8 mouse cellular contexts compared by ENCODE assay signal in genomic region chrX:12873230-12873629, GRCm38 (mm10).
DNase-seq lines count a peak whose midpoint lies in the region; ATAC-seq lines count a peak whose summit lies in the region.

No protein-coding gene starts in this region.

- no peaks in the 10 kb centered on the region for H3K36me3 ChIP-seq in lung, embryonic 16.5 days (ENCODE audit: control insufficient read depth, insufficient read depth, low read length)
- no peaks in the 10 kb centered on the region for H3K36me3 ChIP-seq in forebrain, embryonic 11.5 days (ENCODE audit: control insufficient read depth, insufficient read depth, low read length)
- H3K36me3 ChIP-seq in liver, embryonic 12.5 days, result no peaks in the 10 kb centered on the region
- H3K36me3 ChIP-seq in stomach, embryonic 15.5 days, result no peaks in the 10 kb centered on the region

- 38% methylated on average over 6 of the region's 6 CpGs for WGBS in lung, embryonic 16.5 days
- WGBS in forebrain, embryonic 11.5 days, result 25% methylated on average over 6 of the region's 6 CpGs
- 40% methylated on average over 6 of the region's 6 CpGs for WGBS in liver, embryonic 12.5 days (ENCODE audit: insufficient replicate concordance)
- WGBS in stomach, embryonic 15.5 days, result 40% methylated on average over 6 of the region's 6 CpGs

- DNase-seq in lung, postnatal 14 days, result no peak
- DNase-seq in forebrain, embryonic 11.5 days (ENCODE audit: low spot score), result no peak
- no peak for DNase-seq in adrenal gland, adult 2 months
- no peak for DNase-seq in adrenal gland, postnatal 4 days (ENCODE audit: low spot score in 2 of 2)

- no peaks in the 10 kb centered on the region for H3K9me3 ChIP-seq in lung, embryonic 16.5 days (ENCODE audit: control insufficient read depth, low read length)
- H3K9me3 ChIP-seq in forebrain, embryonic 11.5 days (ENCODE audit: control insufficient read depth, low read length), result no peaks in the 10 kb centered on the region
- H3K9me3 ChIP-seq in liver, embryonic 12.5 days (replicated peaks), result no peaks in the 10 kb centered on the region
- no peaks in the 10 kb centered on the region for H3K9me3 ChIP-seq in stomach, embryonic 15.5 days

- 0 out of 2 replicates have a peak overlapping the region, but pooled peaks have one; percentile 35 for H3K9ac ChIP-seq in lung, embryonic 16.5 days (ENCODE audit: low read length)
- H3K9ac ChIP-seq in forebrain, embryonic 11.5 days (ENCODE audit: low read length), result peak overlapping the region; percentile 41
- H3K9ac ChIP-seq in liver, embryonic 12.5 days, result no peak overlapping the region
- no peak overlapping the region for H3K9ac ChIP-seq in stomach, embryonic 15.5 days

- H3K27me3 ChIP-seq in lung, embryonic 16.5 days (ENCODE audit: control insufficient read depth, insufficient read depth, low read depth, low read length), result no peaks in the 10 kb centered on the region
- H3K27me3 ChIP-seq in forebrain, embryonic 11.5 days (ENCODE audit: control insufficient read depth, insufficient read depth, low read length), result no peaks in the 10 kb centered on the region
- H3K27me3 ChIP-seq in liver, embryonic 12.5 days (replicated peaks), result 0 out of 2 replicates have a peak, but pooled peaks cover 4% of the 10 kb centered on the region
- H3K27me3 ChIP-seq in stomach, embryonic 15.5 days (replicated peaks), result no peaks in the 10 kb centered on the region

- no peaks in the 10 kb centered on the region for H3K4me1 ChIP-seq in lung, embryonic 16.5 days (replicated peaks; ENCODE audit: control insufficient read depth, insufficient read depth, low read length)
- no peaks in the 10 kb centered on the region for H3K4me1 ChIP-seq in forebrain, embryonic 11.5 days (replicated peaks; ENCODE audit: control insufficient read depth, insufficient read depth, low read length)
- no peaks in the 10 kb centered on the region for H3K4me1 ChIP-seq in liver, embryonic 12.5 days
- no peaks in the 10 kb centered on the region for H3K4me1 ChIP-seq in stomach, embryonic 15.5 days

- ATAC-seq in lung, embryonic 16.5 days (ENCODE audit: low read depth), result 0 out of 2 replicates have a peak, but pooled peaks have one; percentile 38
- peak; percentile 79 for ATAC-seq in forebrain, embryonic 11.5 days (replicated peaks; ENCODE audit: low FRiP score)
- no peak for ATAC-seq in liver, embryonic 12.5 days
- no peak; the same call in 1 of the 2 replicates for ATAC-seq in stomach, embryonic 15.5 days (ENCODE audit: insufficient read depth, low FRiP score, low read depth)
- ATAC-seq in erythroblast, adult 5-6 weeks (replicated peaks; ENCODE audit: low FRiP score, poor library complexity, severe bottlenecking), result no peak

- peak overlapping the region; percentile 45 for H3K4me3 ChIP-seq in lung, embryonic 16.5 days (ENCODE audit: low read length)
- peak overlapping the region; percentile 17; the same call in 1 of the 2 replicates for H3K4me3 ChIP-seq in forebrain, embryonic 11.5 days (ENCODE audit: low read depth, low read length)
- peak overlapping the region; percentile 22 for H3K4me3 ChIP-seq in liver, embryonic 12.5 days
- peak overlapping the region; percentile 31; the same call in 1 of the 2 replicates for H3K4me3 ChIP-seq in stomach, embryonic 15.5 days (replicated peaks)

- H3K27ac ChIP-seq in lung, embryonic 16.5 days (ENCODE audit: low read length), result no peak overlapping the region
- H3K27ac ChIP-seq in forebrain, embryonic 11.5 days (ENCODE audit: low read depth, low read length), result peak overlapping the region; percentile 91
- H3K27ac ChIP-seq in liver, embryonic 12.5 days, result no peak overlapping the region
- peak overlapping the region; percentile 54; the same call in 1 of the 2 replicates for H3K27ac ChIP-seq in stomach, embryonic 15.5 days

- H3K4me2 ChIP-seq in lung, embryonic 16.5 days (ENCODE audit: low read depth, low read length), result peak overlapping the region; percentile 51
- H3K4me2 ChIP-seq in forebrain, embryonic 11.5 days (ENCODE audit: low read depth, low read length, severe bottlenecking), result peak overlapping the region; percentile 31; the same call in 1 of the 2 replicates
- peak overlapping the region; percentile 51 for H3K4me2 ChIP-seq in liver, embryonic 12.5 days
- peak overlapping the region; percentile 45 for H3K4me2 ChIP-seq in stomach, embryonic 15.5 days

Comparison
In these comparisons a context has a peak if more than half of its experiments do, and no peak if none do; other contexts are left out.
1. ATAC-seq: peak in lung, embryonic 16.5 days (single experiment) and forebrain, embryonic 11.5 days (single experiment); none in liver, embryonic 12.5 days (single experiment), stomach, embryonic 15.5 days (single experiment) and erythroblast, adult 5-6 weeks (single experiment).
2. H3K27ac ChIP-seq: peak in forebrain, embryonic 11.5 days (single experiment) and stomach, embryonic 15.5 days (single experiment); none in lung, embryonic 16.5 days (single experiment) and liver, embryonic 12.5 days (single experiment).
3. H3K9ac ChIP-seq: peak in lung, embryonic 16.5 days (single experiment) and forebrain, embryonic 11.5 days (single experiment); none in liver, embryonic 12.5 days (single experiment) and stomach, embryonic 15.5 days (single experiment).
4. Peak in every context shown above with its lines, with median percentiles within 50 percentile points of each other: H3K4me2 ChIP-seq and H3K4me3 ChIP-seq.